Mouse (Mus musculus): ENCODE results near the gene Atpif1. TPM values are rescaled to one million over a fixed set of nuclear protein-coding genes. Genes with fewer than 3 reads are reported as not detected.

Gene Atpif1
- polyA plus RNA-seq, 1 experiment from 2014 or later = 1,234 TPM

DNA sequence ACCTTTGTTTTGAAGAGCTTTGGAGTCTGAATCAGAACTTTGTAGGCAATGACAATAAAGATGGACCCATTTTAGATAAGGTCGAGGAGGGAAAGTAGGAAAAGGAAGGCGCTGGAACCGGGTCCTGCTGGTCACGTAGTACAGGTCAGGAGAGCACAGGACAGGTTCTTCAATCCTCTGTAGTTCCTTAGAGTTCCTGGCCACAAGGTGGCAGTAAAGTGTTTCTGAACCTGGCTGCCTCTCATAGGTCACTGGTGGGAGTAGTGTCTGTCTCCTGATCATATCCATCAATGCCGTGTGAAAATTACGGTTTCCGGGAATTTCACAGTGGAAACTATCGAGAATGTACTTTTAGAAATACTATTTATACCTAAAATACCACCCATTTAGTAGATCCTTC lies 12.4 kb upstream of the Atpif1 start:
- no peak overlapping the region for H3K4me3 ChIP-seq
- WGBS = 49% methylated on average over 8 of the region's 8 CpGs
- H3K4me1 ChIP-seq = no peaks in the 10 kb centered on the region
- peaks cover 86% of the 10 kb centered on the region for H3K36me3 ChIP-seq
- no peak for ATAC-seq (ENCODE audit: low FRiP score)
- no peaks in the 10 kb centered on the region for H3K27me3 ChIP-seq
- H3K9me3 ChIP-seq (replicated peaks) = no peaks in the 10 kb centered on the region
- H3K9ac ChIP-seq = no peak overlapping the region
- H3K27ac ChIP-seq = no peak overlapping the region
- H3K4me2 ChIP-seq (replicated peaks) = no peak overlapping the region

- WGBS = 62% methylated on average over 1 of the region's 1 CpGs
- ATAC-seq (ENCODE audit: low FRiP score) = no peak
- peaks cover 81% of the 10 kb centered on the region for H3K36me3 ChIP-seq
Measured at GRCm38 (mm10) chr4:132542724-132543123, 9.3 kb upstream of the Atpif1 start.

GRCm38 (mm10) chr4:132541413-132541812 lies 8.0 kb upstream of the Atpif1 start:
- H3K9me3 ChIP-seq (replicated peaks) = no peaks in the 10 kb centered on the region
- ATAC-seq (ENCODE audit: low FRiP score) = no peak
- H3K27ac ChIP-seq = no peak overlapping the region
- peaks cover 72% of the 10 kb centered on the region for H3K36me3 ChIP-seq
- peaks cover 14% of the 10 kb centered on the region for H3K4me1 ChIP-seq
- no peak overlapping the region for H3K4me2 ChIP-seq (replicated peaks)
- H3K27me3 ChIP-seq = no peaks in the 10 kb centered on the region
- 94% methylated on average over 4 of the region's 4 CpGs for WGBS
- H3K9ac ChIP-seq = no peak overlapping the region
- no peak overlapping the region for H3K4me3 ChIP-seq

More at GRCm38 (mm10) chr4:132542724-132543123, 9.3 kb upstream of the Atpif1 start:
- no peak overlapping the region for H3K4me2 ChIP-seq (replicated peaks)
- H3K9ac ChIP-seq = no peak overlapping the region
- no peak overlapping the region for H3K27ac ChIP-seq
- H3K4me3 ChIP-seq = no peak overlapping the region
- no peaks in the 10 kb centered on the region for H3K9me3 ChIP-seq (replicated peaks)
- H3K27me3 ChIP-seq = no peaks in the 10 kb centered on the region
- peaks cover 1% of the 10 kb centered on the region; the same call in 1 of the 2 replicates for H3K4me1 ChIP-seq

DNA sequence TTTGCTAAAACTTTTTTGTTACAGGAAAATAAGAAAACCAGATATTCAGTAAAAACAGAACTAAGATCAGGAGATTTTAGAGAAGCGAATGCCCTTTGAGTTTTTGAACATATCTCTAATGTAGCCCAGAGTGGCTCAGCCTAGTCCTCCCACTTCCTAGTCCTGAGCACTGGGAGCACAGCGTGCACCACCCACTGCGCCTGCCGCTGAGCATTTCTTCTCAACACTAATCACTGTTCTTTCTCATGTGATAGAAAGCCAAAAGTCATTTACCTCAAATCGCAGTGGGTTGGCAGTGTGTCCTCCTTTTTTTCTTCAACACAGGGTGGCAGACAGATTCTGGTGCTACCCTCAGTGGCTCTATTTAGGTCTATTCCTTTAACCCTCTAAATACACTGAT lies 6.0 kb upstream of the Atpif1 start:
- Histone ChIP-seq H3K4me1 (peaks cover 20% of the 10 kb centered on the region), H3K27me3 (no peaks in the 10 kb centered on the region), H3K4me3 (no peak overlapping the region), H3K9me3 (replicated peaks) (no peaks in the 10 kb centered on the region), H3K4me2 (replicated peaks) (no peak overlapping the region), H3K36me3 (peaks cover 60% of the 10 kb centered on the region), H3K27ac (no peak overlapping the region), H3K9ac (no peak overlapping the region)
- 93% methylated on average over 5 of the region's 5 CpGs for WGBS
- ATAC-seq (ENCODE audit: low FRiP score) = no peak

DNA sequence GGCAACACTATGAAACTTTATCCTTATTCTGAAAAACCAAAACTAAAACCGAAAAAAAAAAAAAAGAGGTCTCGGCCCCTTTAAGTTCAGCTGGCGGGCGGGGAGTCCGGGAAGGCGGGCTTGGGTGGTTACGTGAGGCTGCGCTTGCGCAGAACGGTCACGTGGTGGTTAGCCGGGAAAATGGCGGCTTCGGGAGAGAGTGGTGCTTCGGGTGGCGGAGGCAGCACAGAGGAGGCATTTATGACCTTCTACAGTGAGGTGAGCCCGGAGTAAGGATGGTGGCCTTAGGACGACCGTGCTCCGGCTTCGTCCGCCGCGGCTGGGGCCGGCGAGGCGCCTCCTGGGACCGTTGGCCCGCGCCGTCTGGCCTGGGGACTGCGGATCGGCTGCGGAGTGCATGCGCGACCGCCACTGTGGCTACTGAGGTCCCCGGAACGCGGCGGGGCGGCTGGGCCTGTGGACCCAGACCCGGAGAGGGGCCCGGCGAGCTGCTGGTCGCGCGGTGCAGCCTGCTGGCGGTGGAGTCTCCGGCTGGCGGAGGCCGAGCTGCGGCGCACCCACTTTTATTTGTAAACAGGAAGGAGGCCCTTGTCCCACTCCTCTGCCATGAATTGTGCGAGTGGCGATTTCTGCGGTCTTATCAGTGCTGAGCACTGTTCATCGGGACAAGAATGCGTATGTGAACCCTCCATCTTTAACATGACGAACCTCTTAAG lies 2.1 kb upstream of the Atpif1 start, which contains the start of gene Dnajc8:
Gene Dnajc8 (plus strand): TSS at position 145 of the 716 bp plus-strand sequence.
- peaks cover 38% of the 10 kb centered on the region for H3K4me1 ChIP-seq

GRCm38 (mm10) chr4:132532496-132532895 lies 963 bp downstream of the Atpif1 start:
- Histone ChIP-seq H3K4me2 (replicated peaks) (peak overlapping the region; percentile 82), H3K9ac (peak overlapping the region; percentile 86), H3K27me3 (no peaks in the 10 kb centered on the region), H3K4me1 (peaks cover 34% of the 10 kb centered on the region), H3K4me3 (peak overlapping the region; percentile 74), H3K9me3 (replicated peaks) (no peaks in the 10 kb centered on the region), H3K36me3 (peaks cover 20% of the 10 kb centered on the region), H3K27ac (peak overlapping the region; percentile 95)
- no peak for ATAC-seq (ENCODE audit: low FRiP score)
- 36% methylated on average over 5 of the region's 5 CpGs for WGBS

More for the DNA sequence above, 2.1 kb upstream of the Atpif1 start, which contains the start of gene Dnajc8:
- Histone ChIP-seq H3K9ac (peak within 1 kb of the TSS; percentile 94), H3K9me3 (replicated peaks) (no peaks in the 10 kb centered on the region), H3K4me3 (peak within 1 kb of the TSS; percentile 98), H3K4me2 (replicated peaks) (peak within 1 kb of the TSS; percentile 88), H3K36me3 (peaks cover 30% of the 10 kb centered on the region), H3K27me3 (no peaks in the 10 kb centered on the region), H3K27ac (peak within 1 kb of the TSS; percentile 74)
- peak; percentile 71 for ATAC-seq (ENCODE audit: low FRiP score)
- WGBS = under 1% methylated on average over 60 of the region's 60 CpGs

DNA sequence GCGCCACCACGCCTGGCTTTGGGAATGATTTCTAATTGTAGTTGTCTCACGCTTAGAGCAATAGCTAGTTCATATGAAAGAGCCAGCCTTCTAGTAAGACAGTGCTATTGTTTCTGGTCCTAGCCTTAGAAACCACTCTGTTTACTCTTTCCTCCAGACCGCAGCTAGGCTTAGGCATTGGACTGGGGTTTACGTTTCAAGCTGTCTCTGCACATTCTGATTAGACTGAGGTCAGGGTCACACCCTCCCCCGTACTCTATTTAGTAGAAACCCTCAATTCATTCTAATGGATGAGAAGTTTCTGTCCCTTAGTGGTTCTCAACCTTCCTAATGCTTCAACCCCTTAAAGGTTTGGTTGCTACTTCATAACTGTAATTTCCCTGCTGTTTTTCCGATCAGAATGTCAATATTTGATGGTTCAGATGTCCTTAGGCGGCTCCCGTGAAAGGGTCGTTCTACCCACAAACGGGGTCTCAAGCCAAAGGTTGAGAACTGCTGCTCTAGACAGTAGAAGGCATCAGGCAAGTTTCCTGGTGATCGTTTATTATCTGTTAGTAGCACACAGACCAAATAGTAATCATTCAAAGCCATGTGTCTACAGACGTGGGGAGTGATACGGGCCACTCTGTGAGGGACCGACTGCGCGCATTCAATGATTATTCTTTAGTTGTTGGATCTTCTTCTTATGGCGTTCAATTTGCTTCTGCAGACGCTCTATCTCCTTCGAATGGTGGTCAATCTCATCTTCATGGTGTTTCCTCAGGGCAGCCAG lies 3.2 kb downstream of the Atpif1 start:
- H3K9ac ChIP-seq = no peak overlapping the region
- no peak overlapping the region; the same call in 1 of the 2 replicates for H3K27ac ChIP-seq
- no peak for ATAC-seq (ENCODE audit: low FRiP score)
- WGBS = 96% methylated on average over 20 of the region's 20 CpGs
- H3K4me3 ChIP-seq = no peak overlapping the region
- H3K27me3 ChIP-seq = no peaks in the 10 kb centered on the region
- H3K4me2 ChIP-seq (replicated peaks) = no peak overlapping the region
- no peaks in the 10 kb centered on the region for H3K9me3 ChIP-seq (replicated peaks)
- peaks cover 19% of the 10 kb centered on the region for H3K36me3 ChIP-seq
- H3K4me1 ChIP-seq = peaks cover 18% of the 10 kb centered on the region

GRCm38 (mm10) chr4:132529344-132529743 lies 4.1 kb downstream of the Atpif1 start:
- Histone ChIP-seq H3K4me2 (replicated peaks) (no peak overlapping the region), H3K9ac (no peak overlapping the region), H3K4me1 (peaks cover 18% of the 10 kb centered on the region), H3K36me3 (peaks cover 19% of the 10 kb centered on the region), H3K9me3 (replicated peaks) (no peaks in the 10 kb centered on the region), H3K27me3 (no peaks in the 10 kb centered on the region), H3K4me3 (no peak overlapping the region), H3K27ac (no peak overlapping the region)
- 88% methylated on average over 4 of the region's 4 CpGs for WGBS
- ATAC-seq (ENCODE audit: low FRiP score) = no peak

GRCm38 (mm10) chr4:132527917-132528522 lies 5.4 kb downstream of the Atpif1 start:
- Histone ChIP-seq H3K4me1 (peaks cover 13% of the 10 kb centered on the region), H3K4me2 (replicated peaks) (no peak overlapping the region), H3K27ac (no peak overlapping the region), H3K27me3 (no peaks in the 10 kb centered on the region), H3K9ac (no peak overlapping the region), H3K9me3 (replicated peaks) (no peaks in the 10 kb centered on the region), H3K4me3 (no peak overlapping the region), H3K36me3 (peaks cover 19% of the 10 kb centered on the region)
- ATAC-seq (ENCODE audit: low FRiP score) = no peak
- 92% methylated on average over 8 of the region's 8 CpGs for WGBS

DNA sequence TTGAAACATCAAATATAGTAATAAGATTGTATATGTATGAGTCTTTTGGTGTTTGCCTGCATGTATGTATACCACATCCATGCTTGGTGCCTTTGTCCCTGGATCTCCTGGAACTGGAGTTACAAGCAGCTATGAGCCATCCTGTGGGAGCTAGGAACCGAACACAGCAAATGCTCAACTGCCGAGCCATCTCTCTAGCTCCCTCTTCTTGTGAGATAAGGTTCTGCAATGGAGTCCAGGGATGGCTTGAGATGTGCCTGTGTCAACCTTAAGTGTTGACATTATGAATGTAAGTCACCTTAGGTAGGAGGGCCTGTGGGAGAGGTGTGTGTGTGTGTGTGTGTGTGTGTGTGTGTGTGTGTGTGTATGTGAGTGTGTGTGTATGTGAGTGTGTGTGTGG lies 6.8 kb downstream of the Atpif1 start:
- 51% methylated on average over 2 of the region's 2 CpGs for WGBS

DNA sequence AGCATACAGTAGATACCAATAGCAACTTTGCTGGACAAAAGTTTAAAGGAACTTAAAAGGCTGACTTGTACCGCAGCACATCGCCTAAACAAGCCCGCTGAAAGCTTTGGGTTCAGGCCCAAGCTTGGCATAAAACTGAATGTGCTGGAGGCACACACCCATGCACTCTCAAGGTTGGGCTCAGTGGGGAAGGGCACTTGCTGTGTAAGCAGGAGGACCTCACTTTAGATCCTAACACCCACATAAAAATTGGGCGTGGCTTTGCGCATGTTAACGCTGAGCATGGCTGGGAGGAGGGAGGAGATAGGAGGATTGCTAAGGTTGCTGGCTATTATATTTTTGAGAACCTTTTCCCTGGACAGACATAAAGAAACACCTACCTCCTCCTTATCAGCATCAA lies 8.7 kb downstream of the Atpif1 start:
- H3K9ac ChIP-seq = no peak overlapping the region
- 53% methylated on average over 6 of the region's 6 CpGs for WGBS
- H3K27me3 ChIP-seq = no peaks in the 10 kb centered on the region

More for the DNA sequence above, 6.8 kb downstream of the Atpif1 start:
- no peaks in the 10 kb centered on the region for H3K9me3 ChIP-seq (replicated peaks)
- no peak overlapping the region for H3K4me2 ChIP-seq (replicated peaks)
- H3K36me3 ChIP-seq = peaks cover 19% of the 10 kb centered on the region
- ATAC-seq (ENCODE audit: low FRiP score) = no peak
- H3K4me3 ChIP-seq = no peak overlapping the region
- no peaks in the 10 kb centered on the region for H3K27me3 ChIP-seq
- no peak overlapping the region for H3K27ac ChIP-seq
- peaks cover 3% of the 10 kb centered on the region for H3K4me1 ChIP-seq
- no peak overlapping the region for H3K9ac ChIP-seq

DNA sequence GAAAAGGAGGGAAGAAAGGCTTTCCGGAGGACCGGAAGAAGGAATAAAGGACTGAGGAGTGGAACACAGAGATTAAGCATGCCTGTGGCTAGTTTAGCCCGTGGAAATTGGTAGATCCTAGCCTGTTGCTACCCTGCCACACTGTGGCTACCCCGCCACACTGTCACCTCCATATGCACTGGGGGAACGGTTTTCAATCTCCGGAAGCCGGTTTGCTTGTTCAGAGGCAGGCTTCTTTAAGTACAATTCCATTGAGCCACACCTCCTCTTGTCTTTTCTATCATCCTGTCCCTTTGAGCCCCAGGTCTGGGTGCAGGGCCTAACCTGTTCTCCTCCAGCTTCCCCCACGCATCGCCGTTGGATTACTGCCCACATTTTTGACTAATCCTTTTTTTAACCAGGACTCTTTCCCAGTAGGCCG lies 9.1 kb downstream of the Atpif1 start:
- H3K27ac ChIP-seq = no peak overlapping the region; the same call in 1 of the 2 replicates
- 17% methylated on average over 11 of the region's 11 CpGs for WGBS
- no peak overlapping the region for H3K9ac ChIP-seq
- no peak overlapping the region for H3K4me3 ChIP-seq
- ATAC-seq (ENCODE audit: low FRiP score) = no peak
- no peak overlapping the region for H3K4me2 ChIP-seq (replicated peaks)
- H3K36me3 ChIP-seq = peaks cover 1% of the 10 kb centered on the region; the same call in 1 of the 2 replicates
- no peaks in the 10 kb centered on the region for H3K9me3 ChIP-seq (replicated peaks)
- no peaks in the 10 kb centered on the region for H3K27me3 ChIP-seq
- H3K4me1 ChIP-seq = no peaks in the 10 kb centered on the region

More for the DNA sequence above, 8.7 kb downstream of the Atpif1 start:
- no peaks in the 10 kb centered on the region for H3K4me1 ChIP-seq
- H3K4me2 ChIP-seq (replicated peaks) = no peak overlapping the region
- H3K36me3 ChIP-seq = peaks cover 5% of the 10 kb centered on the region
- H3K4me3 ChIP-seq = no peak overlapping the region
- no peaks in the 10 kb centered on the region for H3K9me3 ChIP-seq (replicated peaks)
- H3K27ac ChIP-seq = no peak overlapping the region; the same call in 1 of the 2 replicates
- no peak for ATAC-seq (ENCODE audit: low FRiP score)
